Mouse (Mus musculus): ENCODE measurements around the gene Gpr137b. TPM values are rescaled to one million over a fixed set of nuclear protein-coding genes. Genes with fewer than 3 reads are reported as not detected.
"Not testable (repeated sequence)": the region's sequence is repeated elsewhere in the genome, so short reads cannot be mapped to it uniquely, and the experiment has no call there.

The Gpr137b gene
- polyA plus RNA-seq, 1 experiment from 2014 or later: 20.6 TPM

DNA sequence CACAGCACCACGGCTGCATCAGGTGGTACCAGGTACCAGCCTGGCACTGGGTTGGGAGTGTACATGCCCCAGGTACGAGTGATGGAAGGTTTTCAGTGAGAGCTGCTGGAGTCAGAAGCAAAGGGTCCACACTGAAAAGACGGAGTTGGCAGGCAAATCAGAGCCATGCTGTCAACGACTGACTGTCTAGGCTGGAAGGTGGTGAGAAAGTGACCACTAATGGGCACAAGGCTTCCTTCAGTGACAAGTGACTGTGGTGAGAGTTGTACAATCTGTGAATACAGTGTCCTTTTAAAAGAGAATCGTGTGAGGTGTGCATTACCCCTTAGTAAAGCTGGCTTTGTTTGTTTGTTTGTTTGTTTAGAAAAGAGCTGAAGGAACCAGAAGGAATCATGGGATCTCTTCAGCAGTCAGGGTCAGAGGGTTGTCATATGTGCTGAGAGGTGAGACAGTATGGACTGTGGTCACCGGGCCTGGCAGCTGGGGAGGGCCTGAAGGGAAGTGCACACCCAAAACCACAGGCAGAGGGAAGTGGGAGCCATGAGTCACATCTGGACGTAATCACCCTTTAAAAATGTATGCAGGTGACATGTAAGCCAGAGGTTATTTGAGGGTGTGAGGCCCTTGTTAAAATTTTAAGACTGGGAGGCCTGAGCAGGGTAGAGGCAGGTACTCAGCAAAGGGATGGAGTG is 15.5 kb downstream of the Gpr137b start:
- not testable (repeated sequence) for DNase-seq (ENCODE audit: low spot score); H3K9ac ChIP-seq (ENCODE audit: low read depth, low read length); ATAC-seq (replicated peaks; ENCODE audit: low FRiP score, low read depth); H3K27me3 ChIP-seq (ENCODE audit: insufficient read depth, low read length); H3K36me3 ChIP-seq (ENCODE audit: insufficient read depth, low read length); H3K27ac ChIP-seq; H3K9me3 ChIP-seq (replicated peaks; ENCODE audit: low read length); H3K4me2 ChIP-seq (ENCODE audit: low read length); H3K4me3 ChIP-seq (replicated peaks; ENCODE audit: low read depth, low read length); H3K4me1 ChIP-seq (replicated peaks; ENCODE audit: insufficient read depth, low read length)
- WGBS: 86% methylated on average over 1 of the region's 7 CpGs

DNA sequence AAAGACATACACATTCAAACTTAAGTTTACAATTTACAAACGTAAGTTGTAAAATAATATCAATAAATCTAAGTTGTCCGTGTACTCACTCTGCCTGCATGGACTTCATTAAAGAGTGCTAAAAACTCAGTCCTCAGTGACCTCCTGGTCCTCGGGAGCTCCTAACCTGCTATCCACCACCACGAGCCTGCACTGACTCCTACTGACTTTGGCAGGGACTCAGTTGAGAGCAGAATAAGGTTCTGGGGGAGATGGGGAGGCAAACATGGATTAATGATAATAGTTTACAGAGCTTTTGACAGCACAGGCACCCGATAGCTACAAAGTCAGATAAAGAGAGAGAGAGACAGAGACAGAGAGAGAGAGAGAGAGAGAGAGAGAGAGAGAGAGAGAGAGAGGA is 16.6 kb downstream of the Gpr137b start:
- no peak overlapping the region for H3K4me2 ChIP-seq (ENCODE audit: low read length)
- H3K9me3 ChIP-seq (replicated peaks; ENCODE audit: low read length): no peaks in the 10 kb centered on the region
- H3K27ac ChIP-seq: no peak overlapping the region
- 77% methylated on average over 5 of the region's 5 CpGs for WGBS
- no peak for DNase-seq (ENCODE audit: low spot score)
- H3K9ac ChIP-seq (ENCODE audit: low read depth, low read length): no peak overlapping the region
- H3K4me3 ChIP-seq (replicated peaks; ENCODE audit: low read depth, low read length): no peak overlapping the region
- H3K27me3 ChIP-seq (ENCODE audit: insufficient read depth, low read length): no peaks in the 10 kb centered on the region
- no peak for ATAC-seq (replicated peaks; ENCODE audit: low FRiP score, low read depth)
- TF ChIP-seq CTCF (IDR thresholded peaks at IDR 0.05; ENCODE audit: low read depth): no peak
- no peaks in the 10 kb centered on the region for H3K36me3 ChIP-seq (ENCODE audit: insufficient read depth, low read length)
- H3K4me1 ChIP-seq (replicated peaks; ENCODE audit: insufficient read depth, low read length): no peaks in the 10 kb centered on the region

DNA sequence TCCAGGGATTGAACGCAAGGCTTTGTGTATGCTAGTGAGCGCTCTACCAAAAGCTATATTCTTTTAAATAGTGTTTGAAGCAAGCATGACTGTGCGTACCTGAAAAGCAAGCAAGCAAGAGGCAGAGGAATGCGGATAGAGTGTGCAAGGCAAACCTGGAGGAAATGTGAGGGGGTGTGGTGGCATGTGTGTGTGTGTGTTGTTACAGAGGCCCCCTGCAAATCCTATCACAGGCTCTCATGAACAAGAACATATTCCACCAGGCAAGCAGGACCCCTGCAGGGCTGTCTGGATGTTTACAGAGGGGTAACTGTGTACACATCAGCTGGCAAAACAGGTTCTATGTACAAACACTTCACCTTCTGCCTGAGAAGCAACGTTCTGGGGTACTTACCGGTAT is 19.8 kb downstream of the Gpr137b start:
- not testable (repeated sequence) for H3K27me3 ChIP-seq (ENCODE audit: insufficient read depth, low read length); H3K4me1 ChIP-seq (replicated peaks; ENCODE audit: insufficient read depth, low read length); H3K4me3 ChIP-seq (replicated peaks; ENCODE audit: low read depth, low read length); H3K4me2 ChIP-seq (ENCODE audit: low read length); H3K36me3 ChIP-seq (ENCODE audit: insufficient read depth, low read length); H3K9me3 ChIP-seq (replicated peaks; ENCODE audit: low read length); DNase-seq (ENCODE audit: low spot score); ATAC-seq (replicated peaks; ENCODE audit: low FRiP score, low read depth); H3K9ac ChIP-seq (ENCODE audit: low read depth, low read length); H3K27ac ChIP-seq
- WGBS: 95% methylated on average over 5 of the region's 6 CpGs

DNA sequence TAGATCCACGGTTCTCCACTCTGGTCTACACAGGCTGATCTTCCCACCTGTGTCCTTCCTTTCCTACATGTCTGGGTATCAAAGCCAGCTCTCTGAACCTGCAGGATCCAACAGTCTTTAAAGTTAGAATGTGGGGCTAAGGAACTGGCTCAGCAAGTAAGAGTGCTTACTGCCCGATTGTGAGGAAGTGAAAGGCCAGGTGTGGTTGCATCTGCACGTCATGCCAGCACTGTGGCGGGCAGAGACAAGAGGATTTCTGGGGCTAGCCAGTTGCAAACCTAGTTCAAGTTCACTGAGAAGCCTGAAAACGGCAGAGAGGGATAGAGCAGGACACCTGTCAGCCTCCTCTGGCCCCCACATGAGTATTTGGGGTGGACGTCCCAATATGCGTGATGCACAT is 22.4 kb downstream of the Gpr137b start:
- not testable (repeated sequence) for H3K27me3 ChIP-seq (ENCODE audit: insufficient read depth, low read length)

DNA sequence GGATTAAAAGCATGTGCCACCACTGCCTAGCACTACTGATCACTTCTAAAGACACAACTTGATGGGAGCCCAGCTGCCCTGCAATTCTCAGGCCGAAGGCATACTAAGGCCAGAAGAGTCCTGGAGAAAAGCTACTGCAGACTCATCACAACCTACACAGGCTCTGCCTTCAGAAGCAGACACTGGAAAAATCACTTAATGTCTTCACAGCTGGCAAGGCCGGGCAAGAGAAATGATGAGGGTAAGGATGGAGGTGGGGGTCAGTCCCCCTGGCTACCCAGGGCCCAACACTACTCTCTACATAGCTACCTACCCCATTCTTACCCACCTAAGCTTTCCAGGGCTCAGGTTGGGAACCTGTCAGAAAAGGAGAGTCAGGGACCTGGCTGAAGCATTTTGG is 27.4 kb downstream of the Gpr137b start:
- not testable (repeated sequence) for H3K36me3 ChIP-seq (ENCODE audit: insufficient read depth, low read length); H3K4me2 ChIP-seq (ENCODE audit: low read length); H3K9me3 ChIP-seq (replicated peaks; ENCODE audit: low read length); ATAC-seq (replicated peaks; ENCODE audit: low FRiP score, low read depth); H3K27me3 ChIP-seq (ENCODE audit: insufficient read depth, low read length); H3K9ac ChIP-seq (ENCODE audit: low read depth, low read length); H3K4me1 ChIP-seq (replicated peaks; ENCODE audit: insufficient read depth, low read length); H3K4me3 ChIP-seq (replicated peaks; ENCODE audit: low read depth, low read length); DNase-seq (ENCODE audit: low spot score); H3K27ac ChIP-seq
- WGBS: 89% methylated on average over 2 of the region's 2 CpGs

More for the DNA sequence above, 22.4 kb downstream of the Gpr137b start:
- not testable (repeated sequence) for H3K4me3 ChIP-seq (replicated peaks; ENCODE audit: low read depth, low read length); H3K9ac ChIP-seq (ENCODE audit: low read depth, low read length); H3K36me3 ChIP-seq (ENCODE audit: insufficient read depth, low read length); H3K9me3 ChIP-seq (replicated peaks; ENCODE audit: low read length); H3K4me1 ChIP-seq (replicated peaks; ENCODE audit: insufficient read depth, low read length); H3K27ac ChIP-seq; ATAC-seq (replicated peaks; ENCODE audit: low FRiP score, low read depth); H3K4me2 ChIP-seq (ENCODE audit: low read length); DNase-seq (ENCODE audit: low spot score)
- 91% methylated on average over 7 of the region's 7 CpGs for WGBS

DNA sequence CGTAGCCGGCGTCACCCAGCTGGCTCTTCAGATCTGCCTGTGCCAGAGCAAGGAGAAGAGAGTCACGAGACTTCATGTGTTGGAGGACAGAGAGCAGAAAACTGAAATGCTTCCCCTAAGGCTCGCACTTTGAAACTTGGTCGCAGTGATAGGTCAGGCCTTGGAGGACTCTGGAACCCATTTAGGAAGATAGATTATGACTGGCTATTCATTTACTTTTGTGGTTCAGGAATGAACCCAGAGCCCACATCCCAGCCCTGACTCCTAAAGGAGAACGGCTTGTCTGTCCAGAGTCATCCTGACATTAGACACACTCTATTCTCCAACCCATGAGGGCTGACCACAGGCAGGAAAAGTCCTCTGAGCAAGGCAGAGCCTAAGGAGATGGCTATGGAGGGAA is 30.3 kb downstream of the Gpr137b start:
- not testable (repeated sequence) for H3K27me3 ChIP-seq (ENCODE audit: insufficient read depth, low read length); H3K9me3 ChIP-seq (replicated peaks; ENCODE audit: low read length); H3K9ac ChIP-seq (ENCODE audit: low read depth, low read length); H3K4me3 ChIP-seq (replicated peaks; ENCODE audit: low read depth, low read length); H3K4me2 ChIP-seq (ENCODE audit: low read length); H3K4me1 ChIP-seq (replicated peaks; ENCODE audit: insufficient read depth, low read length); H3K36me3 ChIP-seq (ENCODE audit: insufficient read depth, low read length)
- 92% methylated on average over 7 of the region's 7 CpGs for WGBS
- H3K27ac ChIP-seq: peak overlapping the region; percentile 8; the same call in 1 of the 2 replicates
- peak; percentile 0 for DNase-seq (ENCODE audit: low spot score)
- peak; percentile 86 for ATAC-seq (replicated peaks; ENCODE audit: low FRiP score, low read depth)

DNA sequence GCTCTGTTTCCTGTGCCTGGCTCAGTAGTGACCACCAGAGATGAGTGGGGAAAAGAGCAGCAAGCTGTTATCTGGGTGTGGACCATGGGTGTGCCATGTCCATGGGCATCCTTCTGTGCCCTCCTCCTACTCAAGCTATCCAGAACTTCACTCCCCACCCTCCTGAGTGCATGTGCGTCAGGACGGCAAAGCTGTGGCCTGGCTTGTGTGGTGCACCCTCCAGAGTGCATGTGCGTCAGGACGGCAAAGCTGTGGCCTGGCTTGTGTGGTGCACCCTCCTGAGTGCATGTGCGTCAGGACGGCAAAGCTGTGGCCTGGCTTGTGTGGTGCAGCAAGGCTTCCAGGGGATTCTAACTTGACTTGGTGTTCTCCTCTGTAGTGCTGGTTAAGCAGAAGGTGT is 31.6 kb downstream of the Gpr137b start:
- H3K4me1 ChIP-seq (replicated peaks; ENCODE audit: insufficient read depth, low read length); H3K9ac ChIP-seq (ENCODE audit: low read depth, low read length); H3K4me2 ChIP-seq (ENCODE audit: low read length); ATAC-seq (replicated peaks; ENCODE audit: low FRiP score, low read depth); DNase-seq (ENCODE audit: low spot score); H3K36me3 ChIP-seq (ENCODE audit: insufficient read depth, low read length); H3K9me3 ChIP-seq (replicated peaks; ENCODE audit: low read length); H3K27ac ChIP-seq; H3K4me3 ChIP-seq (replicated peaks; ENCODE audit: low read depth, low read length); H3K27me3 ChIP-seq (ENCODE audit: insufficient read depth, low read length): not testable (repeated sequence)
- 98% methylated on average over 6 of the region's 6 CpGs for WGBS

DNA sequence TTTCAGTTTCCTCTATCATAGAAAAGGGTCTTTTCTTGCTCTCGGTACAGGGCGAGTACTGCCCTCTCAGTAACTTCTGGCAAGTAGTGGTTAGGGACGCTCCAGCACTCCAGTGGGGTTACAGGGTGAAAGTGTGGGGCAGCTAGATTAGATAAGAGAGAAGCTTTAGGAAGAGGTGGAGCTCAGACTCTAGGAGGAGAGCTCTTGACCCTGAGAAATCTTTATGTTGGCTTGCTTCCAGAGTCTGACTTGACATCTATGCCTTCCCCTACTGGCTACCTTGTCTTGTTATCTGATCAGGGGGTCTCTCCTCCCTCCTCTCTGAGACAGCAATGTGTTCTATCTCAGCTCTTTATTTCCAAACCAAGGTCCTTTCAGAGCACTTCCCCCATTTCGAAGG is 33.8 kb downstream of the Gpr137b start:
- H3K9me3 ChIP-seq (replicated peaks; ENCODE audit: low read length); H3K36me3 ChIP-seq (ENCODE audit: insufficient read depth, low read length); H3K27ac ChIP-seq; H3K9ac ChIP-seq (ENCODE audit: low read depth, low read length); H3K4me2 ChIP-seq (ENCODE audit: low read length); ATAC-seq (replicated peaks; ENCODE audit: low FRiP score, low read depth); H3K4me1 ChIP-seq (replicated peaks; ENCODE audit: insufficient read depth, low read length); H3K27me3 ChIP-seq (ENCODE audit: insufficient read depth, low read length); H3K4me3 ChIP-seq (replicated peaks; ENCODE audit: low read depth, low read length): not testable (repeated sequence)
- WGBS: 60% methylated on average over 4 of the region's 4 CpGs
- peak; percentile 8 for DNase-seq (ENCODE audit: low spot score)

DNA sequence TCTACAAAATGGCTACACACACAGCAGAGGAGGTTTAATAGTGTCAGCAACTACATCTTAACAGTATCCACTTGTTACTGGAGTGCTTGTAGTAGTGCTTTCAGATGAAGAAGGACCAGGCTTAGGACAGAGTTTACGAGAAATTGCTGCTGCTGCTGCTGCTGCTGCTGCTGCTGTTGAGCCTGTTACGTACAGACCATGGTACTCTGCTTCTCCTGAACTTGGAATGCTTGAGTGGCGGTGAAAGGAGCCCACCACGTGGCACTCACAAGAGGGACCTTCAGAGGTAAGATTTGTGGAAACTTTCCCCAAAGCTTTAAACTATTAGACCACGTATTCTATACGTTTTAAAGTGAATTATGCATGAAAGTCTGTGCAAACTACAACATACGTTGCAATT is 35.2 kb downstream of the Gpr137b start:
- H3K27ac ChIP-seq; H3K4me1 ChIP-seq (replicated peaks; ENCODE audit: insufficient read depth, low read length); H3K36me3 ChIP-seq (ENCODE audit: insufficient read depth, low read length); DNase-seq (ENCODE audit: low spot score); H3K9ac ChIP-seq (ENCODE audit: low read depth, low read length); H3K4me2 ChIP-seq (ENCODE audit: low read length); H3K27me3 ChIP-seq (ENCODE audit: insufficient read depth, low read length); ATAC-seq (replicated peaks; ENCODE audit: low FRiP score, low read depth); H3K9me3 ChIP-seq (replicated peaks; ENCODE audit: low read length); H3K4me3 ChIP-seq (replicated peaks; ENCODE audit: low read depth, low read length): not testable (repeated sequence)
- WGBS: 86% methylated on average over 7 of the region's 7 CpGs

DNA sequence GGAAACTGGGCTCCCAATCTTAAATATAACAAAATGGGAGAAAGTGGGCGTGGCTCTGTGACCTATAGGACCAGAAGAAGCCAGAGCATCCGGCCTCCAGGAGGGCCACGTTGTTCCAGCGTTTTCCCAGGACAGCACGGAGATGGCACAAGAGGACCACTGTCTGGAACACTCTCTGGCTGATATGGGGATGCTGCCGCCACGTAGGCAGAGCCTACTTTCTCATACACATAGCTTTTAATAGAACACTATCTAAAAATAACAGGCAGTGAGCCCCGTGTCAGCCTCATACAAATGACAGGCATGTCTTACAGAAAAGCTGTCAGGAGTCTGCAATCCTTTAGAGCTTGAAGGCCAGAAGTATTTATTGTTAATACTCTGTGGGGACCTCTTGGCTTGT is 35.7 kb downstream of the Gpr137b start:
- H3K4me3 ChIP-seq (replicated peaks; ENCODE audit: low read depth, low read length); ATAC-seq (replicated peaks; ENCODE audit: low FRiP score, low read depth); H3K4me2 ChIP-seq (ENCODE audit: low read length); H3K9ac ChIP-seq (ENCODE audit: low read depth, low read length); H3K27me3 ChIP-seq (ENCODE audit: insufficient read depth, low read length); H3K9me3 ChIP-seq (replicated peaks; ENCODE audit: low read length); H3K4me1 ChIP-seq (replicated peaks; ENCODE audit: insufficient read depth, low read length); DNase-seq (ENCODE audit: low spot score); H3K27ac ChIP-seq; H3K36me3 ChIP-seq (ENCODE audit: insufficient read depth, low read length): not testable (repeated sequence)
- WGBS: 81% methylated on average over 8 of the region's 8 CpGs

Data from kidney, postnatal 0 days (tissue).